Mouse (Mus musculus): ENCODE data around the gene Ccn1.

The Ccn1 gene

GRCm38 (mm10) chr3:145649852-145650202, at the start of gene Ccn1:
TSS of gene Ccn1 (minus strand) at chr3:145649981.
- peak; percentile 81 to 91 for DNase-seq (ENCODE audit: inconsistent age in 2 of 2, low spot score in 1 of 2)

DNA sequence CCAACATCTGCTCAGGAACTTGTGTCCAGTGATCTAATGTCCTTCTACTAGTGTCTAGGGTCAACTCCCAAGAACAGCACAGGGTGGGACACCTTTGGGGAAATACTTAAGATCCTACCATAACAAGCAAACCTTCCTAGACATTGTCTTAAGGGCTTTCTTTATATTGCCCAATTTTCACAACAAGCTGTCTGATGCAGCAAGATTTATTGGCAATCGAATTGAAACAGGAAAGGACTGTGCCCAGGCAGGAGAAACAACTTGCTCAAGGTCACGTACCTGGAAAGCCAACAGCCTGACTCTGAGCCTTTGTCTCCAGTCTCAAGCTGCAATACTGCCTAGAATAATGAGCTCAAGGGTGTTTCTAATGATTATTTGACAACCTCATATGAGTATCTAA, 43.6 kb upstream of the Ccn1 start:
- no peak for DNase-seq (ENCODE audit: inconsistent age in 2 of 2, low spot score in 1 of 2)

GRCm38 (mm10) chr3:145692037-145692436, 42.3 kb upstream of the Ccn1 start:
- peak; percentile 10 to 42 for DNase-seq (ENCODE audit: inconsistent age in 2 of 2, low spot score in 1 of 2)

DNA sequence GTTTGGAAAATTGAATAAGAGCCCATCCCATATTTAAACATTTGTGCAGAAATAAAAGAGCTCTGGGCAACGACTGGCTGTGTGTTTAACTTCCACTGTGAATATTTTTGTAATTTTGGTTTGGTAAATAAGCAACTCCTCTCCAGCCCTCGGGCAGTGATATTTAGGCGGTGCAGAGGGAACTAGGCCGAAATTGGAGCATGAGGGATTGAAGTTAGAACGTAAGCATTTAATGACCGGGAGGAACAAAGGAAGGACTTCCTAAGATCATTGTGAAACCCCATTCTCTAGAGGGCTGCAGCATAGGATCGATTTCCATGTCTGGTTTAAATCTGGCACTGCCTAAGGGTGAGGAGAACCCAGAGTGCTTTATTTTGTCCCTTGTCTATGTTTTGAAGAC, 41.6 kb upstream of the Ccn1 start:
- DNase-seq (ENCODE audit: inconsistent age in 2 of 2, low spot score in 1 of 2), result no peak

GRCm38 (mm10) chr3:145689271-145689670, 39.5 kb upstream of the Ccn1 start:
- no peak for DNase-seq (ENCODE audit: inconsistent age in 2 of 2, low spot score in 1 of 2)

DNA sequence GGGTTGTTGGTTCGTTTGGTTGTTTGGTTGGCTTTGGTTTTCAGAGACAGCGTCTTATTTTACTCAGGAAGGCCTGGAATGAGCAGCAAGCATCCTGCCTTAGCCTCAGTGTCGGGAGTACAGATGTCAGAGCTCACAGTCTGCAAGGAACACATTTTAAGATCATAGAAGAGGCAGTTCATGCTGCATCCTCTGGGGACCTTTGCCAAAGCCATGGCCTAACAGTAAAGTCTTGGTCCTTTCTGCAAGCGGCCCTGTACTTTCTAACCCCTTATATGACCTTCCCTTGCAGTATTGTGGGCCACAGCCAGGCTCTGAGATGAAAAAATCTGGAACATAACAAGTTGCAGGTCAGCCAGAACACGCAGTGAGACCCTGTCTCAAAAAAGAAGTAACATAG, 38.1 kb upstream of the Ccn1 start:
- DNase-seq (ENCODE audit: inconsistent age in 2 of 2, low spot score in 1 of 2), result no peak

- DNase-seq (ENCODE audit: inconsistent age in 2 of 2, low spot score in 1 of 2), result no peak
Observed at GRCm38 (mm10) chr3:145684604-145685441, 35.0 kb upstream of the Ccn1 start.

DNA sequence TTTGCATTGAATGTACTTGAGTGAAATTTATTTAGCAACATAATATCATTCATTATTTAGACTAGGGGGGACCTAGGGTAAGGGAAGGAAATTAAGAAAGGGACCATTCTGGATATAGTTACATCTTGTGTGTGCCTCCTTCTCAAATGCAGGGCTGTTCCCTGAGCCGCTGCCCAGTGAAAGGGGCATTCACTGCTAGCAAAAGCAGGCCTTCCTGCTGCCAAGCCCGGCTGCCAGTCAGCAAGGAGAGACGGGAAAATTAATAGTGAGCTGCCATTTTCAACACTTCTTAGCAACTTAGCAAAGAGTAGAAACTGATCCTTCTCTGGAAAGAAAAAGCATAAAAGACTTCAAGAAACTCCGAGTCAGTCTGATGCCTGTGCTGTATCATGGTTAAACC, 34.4 kb upstream of the Ccn1 start:
- no peak for DNase-seq (ENCODE audit: inconsistent age in 2 of 2, low spot score in 1 of 2)

- DNase-seq (ENCODE audit: inconsistent age in 2 of 2, low spot score in 1 of 2), result peak in 1 of 2 experiments; percentile 29
Observed at GRCm38 (mm10) chr3:145681348-145681935, 31.7 kb upstream of the Ccn1 start.

DNA sequence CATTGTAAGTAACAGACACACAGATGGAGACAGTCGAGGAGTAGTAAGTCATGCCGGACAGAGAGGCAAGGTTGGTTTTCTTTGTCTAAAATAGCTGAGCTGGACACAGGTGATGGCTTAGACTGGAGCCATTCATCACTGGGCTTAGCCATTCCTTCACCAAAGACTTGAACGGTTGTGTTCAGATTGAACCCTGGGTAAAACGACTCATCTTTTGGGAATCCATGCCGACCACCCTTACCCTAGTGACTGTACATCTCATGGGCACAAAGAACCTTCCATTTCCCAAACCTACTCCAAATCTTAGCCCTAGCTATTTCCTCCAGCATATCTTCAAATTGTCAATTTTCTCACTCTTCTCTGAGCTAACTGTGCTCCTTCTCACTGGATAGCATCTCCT, 30.9 kb upstream of the Ccn1 start:
- no peak for DNase-seq (ENCODE audit: inconsistent age in 2 of 2, low spot score in 1 of 2)

- no peak for DNase-seq (ENCODE audit: inconsistent age in 2 of 2, low spot score in 1 of 2)
Observed at GRCm38 (mm10) chr3:145676212-145676611, 26.4 kb upstream of the Ccn1 start.

DNA sequence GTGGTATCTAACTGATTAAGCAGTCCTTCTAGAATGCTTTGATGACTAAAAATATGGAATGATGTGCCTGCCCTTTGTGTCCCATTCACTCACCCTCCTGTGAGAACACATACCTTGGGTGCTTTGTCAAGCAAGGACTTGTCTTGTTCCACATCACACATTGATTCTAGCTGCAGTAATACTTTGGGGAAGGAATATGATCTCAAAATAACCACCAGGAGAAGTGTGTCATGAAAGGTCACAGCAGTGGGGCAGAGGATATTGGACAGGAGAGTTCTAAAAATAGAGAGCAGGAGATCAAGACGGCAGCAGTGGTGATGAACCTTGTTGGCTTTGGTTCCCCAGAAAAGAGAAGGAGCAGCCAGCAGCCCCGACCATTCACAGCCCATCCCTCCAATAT, 25.0 kb upstream of the Ccn1 start:
- DNase-seq (ENCODE audit: inconsistent age in 2 of 2, low spot score in 1 of 2), result no peak

DNA sequence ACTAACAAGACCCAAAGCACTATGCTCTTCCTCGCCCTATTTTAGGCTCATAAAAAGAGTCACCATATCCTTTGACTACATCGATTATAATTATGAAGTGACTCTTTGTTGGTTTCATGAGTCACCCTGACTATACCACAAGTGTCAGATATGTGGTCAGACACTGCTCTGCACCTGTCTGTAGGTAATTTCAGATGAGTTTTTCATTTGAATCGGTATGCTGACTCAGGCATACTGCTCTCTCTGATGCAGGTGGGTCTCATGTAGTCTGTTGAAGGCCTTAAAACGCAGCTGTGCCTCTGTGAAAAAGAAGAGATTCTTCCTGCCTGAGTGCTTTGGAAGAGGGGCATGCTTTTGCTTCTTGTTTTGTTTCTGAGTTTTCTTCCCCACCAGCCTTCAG, 16.6 kb upstream of the Ccn1 start:
- no peak for DNase-seq (ENCODE audit: inconsistent age in 2 of 2, low spot score in 1 of 2)

DNA sequence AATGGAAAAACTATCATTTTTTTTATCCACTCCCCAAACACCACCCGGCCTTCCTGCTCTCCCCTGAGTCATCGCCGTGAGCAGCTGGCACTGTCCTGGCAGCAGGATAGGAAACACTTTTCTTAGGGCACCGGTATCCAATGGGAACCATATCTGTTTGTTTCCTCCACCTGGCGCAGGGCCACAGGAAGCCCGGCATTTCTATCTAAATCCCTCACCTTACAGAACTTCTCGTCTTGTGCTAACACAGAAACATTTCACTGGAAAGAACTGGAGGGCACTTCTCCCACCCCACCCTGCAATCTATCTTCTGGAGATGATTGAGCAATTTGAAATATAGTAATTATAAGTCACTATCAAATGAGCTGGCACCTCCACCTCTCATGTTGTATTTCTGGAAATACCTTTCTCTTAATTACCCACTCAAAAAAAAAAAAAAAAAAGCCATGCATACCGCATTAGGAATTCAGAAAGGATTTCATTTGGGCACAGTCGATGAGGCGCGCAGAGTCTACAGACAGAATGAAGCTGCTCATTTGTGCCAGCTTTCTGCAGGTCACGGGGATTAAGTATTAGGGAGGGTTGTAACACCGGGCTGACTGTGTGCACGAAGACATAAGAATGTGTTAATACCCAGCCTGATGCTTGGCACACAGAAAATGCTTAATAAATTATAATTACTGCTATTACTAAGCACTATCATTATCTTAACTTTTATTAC, 7.4 kb upstream of the Ccn1 start:
- DNase-seq (ENCODE audit: inconsistent age in 2 of 2, low spot score in 1 of 2), result peak in 1 of 2 experiments; percentile 46

GRCm38 (mm10) chr3:145654944-145655343, 5.2 kb upstream of the Ccn1 start:
- no peak for DNase-seq (ENCODE audit: inconsistent age in 2 of 2, low spot score in 1 of 2)

DNA sequence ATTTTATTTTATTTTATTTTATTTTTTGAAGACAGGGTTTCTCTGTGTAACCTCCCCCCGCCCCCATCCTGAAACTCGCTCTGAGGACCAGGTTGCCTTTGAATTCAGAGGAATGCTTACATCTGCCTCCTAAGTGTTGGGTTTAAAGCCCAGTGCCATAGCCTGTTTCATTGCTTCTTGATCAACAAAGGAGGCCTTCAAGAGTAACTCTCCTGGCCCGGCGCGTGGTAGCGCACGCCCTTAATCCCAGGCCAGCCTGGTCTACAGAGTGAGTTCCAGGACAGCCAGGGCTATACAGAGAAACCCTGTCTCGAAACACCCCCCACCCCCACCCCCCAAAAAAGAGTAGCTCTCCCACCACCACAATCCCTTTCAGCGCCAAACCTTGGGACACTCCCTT, 4.2 kb upstream of the Ccn1 start:
- no peak for DNase-seq (ENCODE audit: inconsistent age in 2 of 2, low spot score in 1 of 2)

DNA sequence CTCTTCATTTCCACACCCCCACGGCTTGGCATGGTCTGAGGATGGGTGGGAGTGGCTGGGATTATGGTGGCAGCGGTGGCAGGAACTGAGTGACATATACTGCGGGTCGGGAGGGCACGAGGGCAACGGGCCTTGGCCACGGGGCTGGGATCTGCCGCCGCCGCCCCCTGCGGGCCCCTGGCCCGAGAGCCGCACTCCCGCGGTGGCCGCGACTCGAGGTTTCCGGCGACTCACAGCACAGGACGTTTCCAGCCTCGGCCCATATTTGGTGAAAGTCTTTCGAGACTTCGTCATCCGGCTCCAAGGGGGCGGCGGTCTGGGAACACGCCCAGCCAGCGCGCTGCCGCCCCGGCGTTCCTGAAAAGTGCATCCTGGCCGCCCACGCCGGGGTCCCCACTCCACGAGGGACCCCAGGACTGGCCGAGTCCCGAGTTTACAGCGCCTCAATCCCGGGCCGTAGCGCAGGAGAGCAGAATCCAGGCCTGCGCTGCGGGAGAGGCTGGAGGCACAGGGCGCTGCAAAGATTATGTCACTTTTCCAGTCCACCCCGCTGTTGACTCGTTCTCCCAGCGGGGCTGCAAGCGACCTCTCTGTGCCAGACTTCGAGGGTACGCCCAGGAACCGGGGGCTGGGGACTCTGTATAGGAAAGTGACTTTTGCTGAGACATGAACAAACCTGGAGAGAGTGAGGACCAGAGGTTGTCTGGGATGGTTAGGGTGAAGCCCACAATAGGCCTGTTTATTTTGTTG, 3.6 kb upstream of the Ccn1 start:
- peak; percentile 84 to 90 for DNase-seq (ENCODE audit: inconsistent age in 2 of 2, low spot score in 1 of 2)

- DNase-seq (ENCODE audit: inconsistent age in 2 of 2, low spot score in 1 of 2), result peak in 1 of 2 experiments; percentile 38
Observed at GRCm38 (mm10) chr3:145652322-145653131, 2.7 kb upstream of the Ccn1 start.

DNA sequence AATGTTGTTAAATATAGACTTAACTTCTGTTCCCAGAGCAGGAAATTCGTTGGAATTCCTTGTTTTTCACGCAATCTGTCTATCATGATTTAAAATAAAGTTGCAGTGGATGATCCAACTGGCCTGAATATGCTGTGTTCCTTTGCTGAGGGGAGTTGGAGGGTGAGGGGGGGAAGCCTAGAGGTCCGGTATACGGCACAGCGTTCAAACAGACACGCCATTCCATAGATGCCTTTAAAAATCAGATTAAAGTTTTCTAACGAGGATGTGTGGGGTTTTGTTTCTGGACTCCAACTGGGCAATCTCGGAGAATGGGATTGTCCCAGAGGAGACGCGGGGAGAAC, 2.2 kb upstream of the Ccn1 start:
- DNase-seq (ENCODE audit: inconsistent age in 2 of 2, low spot score in 1 of 2), result no peak

Measured in adrenal gland, adult (tissue).